Mouse (Mus musculus) megakaryocyte progenitor cell, adult 5-6 weeks (primary cell): ENCODE data around the gene Pld2. TPM values are rescaled to one million over a fixed set of nuclear protein-coding genes. Genes with fewer than 3 reads are reported as not detected.
"Not testable (repeated sequence)": the region's sequence is repeated elsewhere in the genome, so short reads cannot be mapped to it uniquely, and the experiment has no call there.

Experiments
- ATAC-seq: replicated peaks from 2 replicates; pipeline ENCODE4 v1.8.0; 2016; ENCODE audit warnings: mild to moderate bottlenecking, moderate TSS enrichment, inconsistent platforms; ENCODE audit not compliant: poor library complexity
- total RNA-seq, 2 experiments: library from RNA; stranded (forward) in 1 of 2; stranded (reverse) in 1 of 2; fragments of 157-497, 149-512 nt in 1 of 2; fragments of 200-1000 nt in 1 of 2; gene quantifications; 2 replicates each; pipeline versions ENCODE4 v1.2.3 to v1.2.4; 2015 to 2017

Pld2 gene
- total RNA-seq, 2 experiments from 2014 or later: 0.07 to 0.25 TPM

DNA sequence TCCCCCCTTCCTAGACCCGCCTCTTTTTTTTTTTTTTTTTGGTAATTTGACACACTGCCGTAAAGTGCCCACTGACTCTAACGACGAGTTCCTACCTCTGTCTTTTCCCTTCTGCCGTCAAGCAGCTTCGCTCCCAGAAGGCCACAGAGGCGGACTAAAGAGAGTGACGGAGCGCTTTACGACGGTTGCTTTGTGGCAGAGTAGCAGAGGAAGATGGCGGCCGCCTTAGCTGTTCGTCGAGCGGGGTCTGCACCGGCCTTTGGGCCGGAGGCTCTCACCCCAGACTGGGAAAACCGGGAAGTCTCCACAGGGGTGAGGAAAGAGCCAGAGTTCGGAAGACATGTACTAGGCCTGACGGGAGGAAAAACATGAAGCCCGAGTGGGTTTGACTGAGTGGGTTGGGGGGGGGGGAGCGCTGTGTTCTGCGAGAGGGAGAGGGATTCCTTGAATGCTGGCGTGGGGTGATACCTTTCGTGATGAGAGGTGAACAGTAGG lies 14.6 kb upstream of the Pld2 start, which contains the start of gene Psmb6:
Psmb6 (plus strand) TSS at position 184 of the 495 bp plus-strand sequence.
- ATAC-seq: peak; percentile 100

DNA sequence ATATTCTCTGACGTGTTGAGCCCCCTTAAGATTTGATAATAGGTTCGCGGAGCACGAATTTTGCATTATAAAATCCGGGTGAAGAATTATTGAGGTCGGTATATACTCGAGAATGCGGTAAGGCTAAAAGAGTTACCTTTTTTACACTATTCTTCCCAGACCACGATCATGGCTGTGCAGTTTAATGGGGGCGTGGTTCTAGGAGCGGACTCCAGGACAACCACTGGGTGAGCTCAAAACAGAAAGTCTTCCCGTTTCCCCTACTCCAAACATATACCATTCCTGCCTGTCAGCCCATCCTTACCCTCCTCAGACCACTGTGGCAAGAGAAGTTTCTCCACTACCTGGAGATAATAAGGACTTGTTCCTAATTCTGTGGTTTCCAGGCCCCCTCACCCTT lies 14.1 kb upstream of the Pld2 start:
- ATAC-seq: peak; percentile 29; the same call in 1 of the 2 replicates

DNA sequence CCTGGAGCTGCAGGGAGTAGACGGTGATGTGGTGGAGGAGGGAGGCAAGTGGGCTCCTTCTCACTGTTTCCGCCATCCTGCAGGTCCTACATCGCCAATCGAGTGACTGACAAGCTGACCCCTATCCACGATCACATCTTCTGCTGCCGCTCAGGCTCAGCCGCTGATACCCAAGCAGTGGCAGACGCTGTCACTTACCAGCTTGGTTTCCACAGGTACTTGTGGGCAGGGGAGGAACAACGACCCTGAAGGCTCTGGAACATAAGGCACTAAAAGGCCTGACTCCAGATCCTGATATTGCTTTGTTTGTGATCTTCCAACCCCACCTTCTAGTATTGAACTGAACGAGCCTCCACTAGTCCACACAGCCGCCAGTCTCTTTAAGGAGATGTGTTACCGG lies 13.7 kb upstream of the Pld2 start:
- ATAC-seq: no peak

DNA sequence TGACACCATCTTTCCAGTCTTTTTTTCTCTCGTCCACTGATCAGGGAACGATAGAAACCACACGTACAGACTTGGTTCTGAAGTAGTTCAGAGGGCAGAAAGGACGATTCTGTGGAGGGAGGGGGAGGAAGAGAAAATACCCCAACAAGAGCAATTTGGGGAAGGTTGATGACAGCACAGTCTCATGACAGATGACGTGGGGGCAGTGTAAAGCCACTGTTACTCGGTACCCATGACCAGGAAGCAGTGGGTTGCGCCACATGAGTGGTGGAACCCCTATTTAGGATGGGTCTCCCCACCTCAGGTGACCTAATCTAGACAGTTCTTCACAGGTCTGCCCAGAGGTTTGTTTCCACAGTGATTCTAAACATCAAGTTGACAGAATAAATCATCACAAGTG lies 11.3 kb upstream of the Pld2 start:
- ATAC-seq: no peak

DNA sequence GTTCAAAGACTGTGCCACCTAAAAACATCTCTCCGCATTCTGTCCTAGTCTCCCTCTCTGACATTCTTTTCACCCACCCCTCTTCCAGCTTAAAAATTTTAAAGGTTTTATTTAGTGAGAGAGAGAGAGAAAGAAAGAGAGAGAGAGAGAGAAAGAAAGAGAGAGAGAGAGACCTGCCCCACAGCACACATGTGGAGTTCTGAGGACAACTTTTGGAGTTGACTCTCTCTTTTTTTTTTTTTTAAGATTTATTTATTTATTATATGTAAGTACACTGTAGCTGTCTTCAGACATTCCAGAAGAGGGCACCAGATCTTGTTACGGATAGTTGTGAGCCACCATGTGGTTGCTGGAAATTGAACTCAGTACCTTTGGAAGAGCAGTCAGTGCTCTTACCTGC lies 8.8 kb upstream of the Pld2 start:
- not testable (repeated sequence) for ATAC-seq

DNA sequence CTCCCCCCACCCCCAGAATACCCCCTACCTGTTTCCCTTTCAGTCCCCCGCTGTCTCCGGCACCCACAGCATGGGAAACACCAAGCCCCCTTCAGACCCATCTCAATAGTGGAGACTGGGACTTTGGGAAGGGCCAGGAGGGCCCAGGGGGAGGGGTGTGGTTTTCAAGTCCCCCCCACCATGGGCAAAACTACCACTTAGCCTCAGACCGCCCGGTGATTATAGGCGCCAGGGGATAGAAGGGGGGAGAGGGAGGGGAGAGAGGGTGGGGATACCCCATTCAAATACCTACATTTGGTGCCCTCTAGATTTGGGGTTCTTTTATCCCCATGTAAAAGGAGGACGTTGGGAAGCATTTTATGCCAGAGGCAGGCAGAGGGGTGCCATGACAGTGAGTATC lies 7.0 kb upstream of the Pld2 start, which contains the start of gene Gm40193:
Gm40193 (minus strand) TSS at position 101 of the 400 bp plus-strand sequence.
- no peak for ATAC-seq

DNA sequence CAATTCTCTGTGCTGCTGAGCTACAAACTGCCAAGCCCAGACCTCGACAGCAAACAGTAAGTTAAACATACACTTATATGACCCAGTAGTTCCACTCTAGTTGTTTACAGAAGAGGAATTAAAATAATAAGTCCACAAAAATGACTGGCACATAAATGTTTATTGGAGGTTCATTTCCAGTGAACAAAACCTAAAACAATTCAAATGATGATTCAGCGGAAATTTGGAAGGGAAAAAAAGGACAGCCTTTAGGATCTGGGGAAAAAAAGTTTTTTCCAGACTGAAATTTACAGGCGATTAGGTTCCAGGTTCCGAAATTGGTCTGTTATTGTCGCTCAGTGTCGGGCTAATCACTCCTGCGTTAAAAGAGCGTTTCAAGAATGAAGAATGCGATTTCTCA lies 441 bp upstream of the Pld2 start:
- ATAC-seq: no peak

DNA sequence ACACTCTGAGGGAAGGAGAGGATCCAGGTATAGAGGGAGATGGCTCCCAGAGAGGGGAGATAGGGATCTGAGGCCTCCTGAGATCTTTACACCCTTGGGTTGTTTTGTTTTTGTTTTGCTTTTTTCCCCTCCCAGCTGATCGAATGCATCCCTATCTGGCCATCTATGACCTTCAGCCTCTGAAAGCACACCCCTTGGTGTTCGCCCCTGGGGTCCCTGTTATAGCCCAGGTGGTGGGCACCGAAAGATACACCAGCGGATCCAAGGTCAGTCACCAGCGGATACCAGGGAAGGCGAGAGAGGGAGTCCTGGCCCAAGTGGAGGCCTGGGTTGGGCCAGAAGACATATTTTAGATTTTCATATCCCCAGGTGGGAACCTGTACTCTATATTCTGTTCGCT lies 1.1 kb downstream of the Pld2 start:
- no peak for ATAC-seq

DNA sequence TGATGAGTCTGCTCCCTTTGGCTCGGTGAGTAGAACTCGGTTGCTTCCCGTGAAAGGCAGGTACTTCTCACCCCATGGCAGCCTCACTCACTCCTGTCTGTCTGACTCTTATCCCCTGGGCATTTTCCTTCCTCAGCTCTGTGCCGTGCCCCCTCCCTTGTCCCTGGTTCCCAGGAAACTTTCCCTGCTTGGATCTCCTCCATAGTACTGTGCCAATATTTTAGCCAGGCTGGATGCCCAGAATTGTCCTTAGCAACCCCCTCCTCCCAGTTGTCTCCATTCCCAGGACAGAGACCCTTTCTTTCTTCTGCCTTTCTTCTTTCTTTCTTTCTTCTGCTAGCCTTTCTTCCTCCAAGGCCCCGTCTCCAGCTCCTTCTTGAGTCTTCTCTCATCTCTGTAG lies 1.6 kb downstream of the Pld2 start:
- no peak for ATAC-seq

DNA sequence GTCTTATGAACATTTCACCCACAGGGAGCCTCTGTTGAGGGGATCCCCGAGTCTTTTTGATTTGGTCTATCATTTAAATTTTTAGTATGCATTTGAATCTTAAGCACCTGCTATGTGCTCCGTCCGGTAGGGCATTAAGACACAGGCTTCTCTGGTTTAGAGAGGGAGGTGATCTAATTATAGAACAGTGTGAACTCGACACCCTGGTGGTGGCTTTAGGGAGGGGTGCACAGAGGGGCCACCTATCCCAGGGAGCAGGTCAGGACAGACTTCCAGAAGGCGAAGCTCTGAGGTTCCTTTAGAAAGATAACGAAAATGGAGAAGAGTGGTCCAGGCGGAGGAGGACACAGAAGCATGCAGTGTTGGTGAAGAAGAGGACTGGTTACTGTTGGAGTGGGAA lies 4.6 kb downstream of the Pld2 start:
- no peak for ATAC-seq

DNA sequence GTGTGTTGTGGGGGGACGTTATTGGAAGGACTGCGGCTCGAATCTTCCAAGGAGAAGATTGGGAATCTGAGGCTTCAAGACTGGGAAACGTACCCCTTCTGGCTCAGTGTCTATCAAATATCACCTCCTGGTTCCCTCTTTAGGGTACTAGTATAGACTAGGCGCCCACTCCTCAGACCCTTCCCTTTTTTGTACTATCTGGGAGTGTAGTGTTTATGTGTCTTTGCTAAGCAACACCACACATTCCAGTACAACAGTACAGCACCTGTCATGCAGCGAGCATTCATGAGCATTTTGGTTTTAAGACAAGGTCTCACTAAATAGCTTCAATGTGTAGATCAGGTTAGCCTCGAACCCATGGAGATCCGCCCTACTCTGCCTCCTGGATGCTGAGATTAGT lies 11.7 kb downstream of the Pld2 start:
- ATAC-seq: no peak

DNA sequence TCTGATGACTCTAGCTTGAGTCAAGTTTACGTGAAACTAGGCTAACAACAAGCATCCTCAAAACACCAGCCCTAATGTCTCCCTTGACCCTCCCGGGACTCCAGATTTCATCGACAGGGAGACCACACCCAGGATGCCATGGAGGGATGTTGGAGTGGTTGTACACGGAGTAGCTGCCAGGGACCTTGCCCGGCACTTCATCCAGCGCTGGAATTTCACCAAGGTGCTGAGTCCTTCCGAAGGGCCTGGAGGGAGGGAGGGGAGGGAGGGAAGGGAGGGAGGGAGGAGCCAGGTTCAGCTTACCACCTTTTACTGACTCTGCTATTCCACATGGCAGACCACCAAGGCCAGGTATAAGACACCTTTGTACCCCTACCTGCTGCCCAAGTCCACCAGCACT lies 14.1 kb downstream of the Pld2 start:
- no peak for ATAC-seq

DNA sequence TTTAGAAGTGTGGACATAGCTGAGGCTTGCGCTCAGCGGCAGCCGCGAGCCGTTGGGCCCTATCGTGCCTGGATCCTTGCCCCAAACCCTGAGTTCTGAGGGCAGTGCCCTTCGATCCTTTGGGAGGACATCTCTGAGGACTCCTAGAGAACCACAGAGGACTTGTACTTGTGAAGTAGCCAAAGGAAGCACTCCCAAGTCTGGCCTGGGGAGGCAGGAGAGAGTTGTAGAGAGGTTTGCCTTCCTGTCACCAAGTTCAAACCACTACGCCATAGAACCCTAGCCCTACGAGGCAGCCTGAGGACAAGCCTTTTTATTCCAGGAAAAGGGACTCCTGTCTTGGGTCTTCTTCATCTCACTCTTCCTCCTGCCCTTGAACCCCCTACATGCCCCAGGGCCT lies 17.7 kb downstream of the Pld2 start:
- ATAC-seq: peak; percentile 52; the same call in 1 of the 2 replicates

DNA sequence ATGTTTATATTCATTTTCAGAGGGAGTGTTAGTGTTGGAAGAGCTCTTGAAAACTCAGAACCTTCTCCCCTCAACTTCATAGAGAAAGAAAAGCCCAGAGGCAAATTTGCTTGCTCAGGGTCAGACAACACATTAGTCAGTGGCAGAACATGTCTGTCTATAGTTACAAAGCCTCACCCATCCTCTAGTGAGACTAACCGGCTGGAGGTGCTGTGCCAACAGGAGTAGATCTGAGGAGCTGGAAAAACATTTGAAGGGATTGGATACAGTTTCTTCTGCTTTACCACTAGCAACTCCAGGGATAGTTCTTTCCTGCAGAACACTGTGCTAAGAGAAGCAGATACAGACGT lies 22.0 kb downstream of the Pld2 start:
- no peak for ATAC-seq

DNA sequence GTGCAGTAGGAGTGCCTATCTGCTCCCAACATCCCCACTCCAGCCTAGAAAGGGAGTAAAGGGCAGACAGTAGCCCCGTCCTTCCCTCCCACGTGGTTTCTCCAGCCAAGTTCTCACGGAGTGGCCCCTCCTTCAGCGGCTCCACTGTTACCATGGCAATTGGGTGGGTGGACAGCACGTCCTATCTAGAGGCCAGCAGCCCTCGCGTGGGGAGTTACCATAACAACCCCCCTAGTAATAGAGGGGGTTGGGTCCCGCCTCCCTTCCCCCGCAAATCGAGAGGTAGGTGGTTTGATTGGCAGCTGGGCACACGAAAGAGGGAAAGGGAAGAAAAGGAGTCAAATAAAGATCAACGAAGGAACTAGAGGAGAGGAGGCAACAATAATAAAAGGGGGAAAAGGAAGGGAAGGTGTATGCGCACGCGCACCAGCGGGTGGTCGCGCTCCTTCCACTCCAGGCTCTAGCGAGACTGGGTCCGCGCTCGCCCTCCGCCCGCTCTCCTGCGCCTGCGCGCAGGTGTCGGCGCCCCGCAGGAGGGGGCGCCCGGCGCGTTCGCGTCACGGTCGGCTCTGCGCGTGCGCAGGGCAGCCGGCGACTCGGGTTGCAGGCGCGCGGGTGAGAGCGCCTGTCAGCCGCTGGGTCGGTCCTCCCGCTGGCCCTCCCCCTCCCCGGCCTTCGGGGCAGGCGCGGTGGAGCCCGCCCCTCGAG lies 22.6 kb downstream of the Pld2 start, which contains the start of gene Mink1:
Mink1 (plus strand) TSS at position 595 of the 708 bp plus-strand sequence.
- peak; percentile 63 for ATAC-seq

DNA sequence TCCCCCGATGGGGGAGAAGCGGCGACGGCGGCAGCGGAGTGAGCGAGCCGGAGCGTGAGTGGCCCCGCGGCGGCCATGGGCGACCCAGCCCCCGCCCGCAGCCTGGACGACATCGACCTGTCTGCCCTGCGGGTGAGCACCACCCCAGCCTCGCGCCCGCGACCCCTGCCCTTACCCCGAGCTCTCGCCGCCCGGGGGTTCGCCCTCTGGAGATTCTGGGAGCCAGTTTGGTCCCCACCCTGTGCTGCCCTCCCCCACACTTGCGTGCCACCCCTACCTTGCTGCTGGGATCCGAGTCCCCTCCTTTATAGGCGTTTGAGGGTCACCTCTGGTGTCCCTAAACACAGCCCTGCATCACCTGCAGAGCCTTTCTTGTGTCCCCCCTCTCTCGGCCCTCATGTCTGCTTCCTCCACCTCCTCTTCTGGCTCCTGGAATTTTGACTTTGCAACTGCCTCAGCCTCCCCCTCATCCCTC lies 23.2 kb downstream of the Pld2 start:
- no peak for ATAC-seq

DNA sequence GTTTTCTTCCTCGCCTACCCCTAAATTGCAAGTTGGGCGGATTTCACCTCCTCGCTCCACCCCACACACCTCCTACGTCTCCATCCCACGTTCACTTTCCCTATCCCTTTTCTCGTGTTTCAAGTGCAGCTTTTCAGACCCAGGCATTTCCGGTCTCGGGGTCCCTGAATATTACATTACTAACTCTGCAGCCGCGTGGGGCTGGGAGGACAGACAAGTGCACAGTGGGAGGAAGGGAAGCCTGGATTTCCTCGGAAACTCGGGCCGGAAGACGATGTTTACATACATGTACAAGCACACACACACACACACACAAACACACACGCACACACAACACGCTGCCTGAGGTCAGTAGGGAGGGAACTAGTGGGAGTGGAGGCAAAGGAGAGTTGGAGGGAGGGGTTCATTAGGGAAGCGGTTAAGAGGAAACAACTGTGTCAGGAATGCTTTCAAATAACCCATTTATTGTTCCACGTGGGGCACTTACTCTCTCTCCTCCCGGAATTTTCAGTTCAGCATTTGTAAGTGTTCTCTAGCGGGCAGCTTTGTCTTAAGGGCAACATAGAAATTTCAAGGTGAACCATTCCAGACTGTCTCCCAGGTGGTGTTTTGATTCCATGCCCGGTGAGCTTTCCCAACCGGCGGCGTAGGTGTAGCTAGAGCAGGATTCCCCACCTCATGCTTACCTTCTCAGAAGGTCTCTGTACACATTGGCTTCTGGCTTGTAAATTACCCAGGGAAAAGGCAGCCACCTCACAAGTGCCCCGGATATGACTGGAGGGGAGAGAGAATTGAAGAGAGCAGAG lies 23.8 kb downstream of the Pld2 start:
- ATAC-seq: peak; percentile 14; the same call in 1 of the 2 replicates

DNA sequence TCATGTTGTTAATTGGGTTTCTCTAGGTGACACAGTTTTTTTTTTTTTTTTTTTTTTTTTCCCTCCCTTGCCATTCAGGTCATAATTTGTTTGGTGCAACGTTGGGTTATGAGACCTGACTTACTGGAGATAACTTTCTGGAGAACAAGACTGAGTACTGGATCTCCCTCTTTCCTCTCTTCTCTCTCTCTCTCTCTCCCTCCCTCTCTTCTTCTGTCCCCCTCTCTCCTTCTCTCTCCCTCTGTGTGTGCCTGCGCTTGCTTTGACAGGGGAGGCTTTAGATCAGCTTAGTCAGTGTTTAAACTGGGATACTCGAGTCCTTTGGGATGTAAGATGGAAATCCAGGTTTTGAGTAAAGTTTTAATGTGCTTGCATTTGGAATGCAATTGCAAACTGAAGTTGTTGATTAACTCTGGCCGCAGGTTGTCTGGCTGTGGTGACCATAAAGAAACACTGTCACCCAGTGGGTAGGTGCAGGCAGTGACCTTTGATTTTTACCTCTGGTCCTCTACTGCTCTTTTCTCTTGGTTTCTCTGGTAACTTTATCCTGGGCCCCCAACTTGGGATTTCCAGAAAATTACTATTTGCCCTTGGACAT lies 24.5 kb downstream of the Pld2 start:
- ATAC-seq: no peak

DNA sequence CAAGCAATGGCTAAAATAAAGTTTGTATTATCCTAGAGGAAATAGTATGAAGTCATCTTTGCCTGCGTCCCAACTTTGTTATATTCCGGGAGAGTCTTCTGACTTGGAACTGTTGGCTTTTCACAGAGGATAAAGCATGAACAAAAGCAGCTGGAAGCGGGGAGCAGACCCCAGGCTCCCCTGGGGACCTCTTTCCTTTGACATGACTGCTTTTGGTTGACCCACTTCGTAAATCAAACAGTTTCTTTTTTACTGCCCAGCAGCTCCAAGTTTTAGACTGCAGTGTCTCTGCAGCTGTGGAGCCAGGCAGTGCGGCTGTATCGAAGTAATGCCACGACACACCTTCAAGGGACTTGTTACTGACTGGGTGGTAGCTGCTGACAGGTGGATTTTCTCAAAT lies 26.7 kb downstream of the Pld2 start:
- no peak for ATAC-seq

DNA sequence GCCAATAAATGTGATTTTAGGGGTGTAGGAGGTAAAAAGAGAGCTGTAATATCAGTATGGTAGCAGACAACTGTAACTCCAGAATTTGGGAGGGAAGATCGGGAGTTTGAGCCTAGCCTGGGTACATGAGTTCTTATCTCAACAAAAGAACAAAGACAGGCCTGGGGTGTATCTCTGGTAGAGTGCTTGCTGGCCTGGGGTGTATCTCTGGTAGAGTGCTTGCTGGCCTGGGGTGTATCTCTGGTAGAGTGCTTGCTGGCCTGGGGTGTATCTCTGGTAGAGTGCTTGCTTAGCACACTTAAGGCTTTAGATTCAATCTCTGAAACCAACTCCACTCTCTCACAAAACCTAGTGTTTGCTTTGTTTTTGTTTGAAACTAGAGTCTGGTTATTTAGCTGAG lies 30.8 kb downstream of the Pld2 start:
- peak; percentile 94 for ATAC-seq

DNA sequence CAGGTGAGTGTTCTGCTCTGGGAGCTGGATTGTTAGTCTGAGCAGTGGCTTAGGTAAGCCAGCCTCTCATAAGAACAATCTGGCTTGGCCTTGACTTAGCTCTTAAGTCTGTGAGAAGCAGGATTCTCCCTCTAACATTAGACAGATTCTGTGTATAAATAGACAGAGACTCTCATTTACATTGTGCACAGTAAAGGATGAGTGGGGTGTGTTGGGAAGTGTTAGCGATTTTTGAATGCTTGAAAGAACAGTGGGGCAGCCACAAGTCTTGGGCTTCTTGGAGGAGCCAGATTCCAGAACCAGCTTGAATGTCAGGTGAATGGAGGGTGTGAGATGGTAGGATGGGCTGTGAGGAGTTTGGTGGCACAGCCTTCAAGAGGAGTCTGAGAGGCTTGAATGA lies 31.8 kb downstream of the Pld2 start:
- ATAC-seq: no peak
